Mouse (Mus musculus) megakaryocyte progenitor cell, adult 5-6 weeks (primary cell): Measurements from ENCODE around the gene Ssxb6. TPM values are rescaled to one million over a fixed set of nuclear protein-coding genes. Genes with fewer than 3 reads are reported as not detected.
"Not testable (repeated sequence)": the region's sequence is repeated elsewhere in the genome, so short reads cannot be mapped to it uniquely, and the experiment has no call there.

Experiments
- ATAC-seq: replicated peaks from 2 replicates; pipeline ENCODE4 v1.8.0; 2016; ENCODE audit warnings: mild to moderate bottlenecking, moderate TSS enrichment, inconsistent platforms; ENCODE audit not compliant: poor library complexity
- total RNA-seq, 2 experiments: library from RNA; stranded (forward) in 1 of 2; stranded (reverse) in 1 of 2; fragments of 157-497, 149-512 nt in 1 of 2; fragments of 200-1000 nt in 1 of 2; gene quantifications; 2 replicates each; pipeline versions ENCODE4 v1.2.3 to v1.2.4; 2015 to 2017

Gene Ssxb6
- not detected in 2 replicates for total RNA-seq (2015)
- not detected in 2 replicates for total RNA-seq (2017)

- not testable (repeated sequence) for ATAC-seq
Observed at GRCm38 (mm10) chrX:8548155-8548554, at the start of gene Ssxb6. Gene Ssxb6, minus strand, starts transcription at chrX:8548255.

- ATAC-seq = not testable (repeated sequence)
Observed at GRCm38 (mm10) chrX:8591716-8592115, 43.7 kb upstream of the Ssxb6 start, which contains the start of gene Ssxb3. Gene Ssxb3, minus strand, starts transcription at chrX:8591816.

GRCm38 (mm10) chrX:8524854-8525253 lies 23.2 kb downstream of the Ssxb6 start, which contains the start of gene Gm14459:
Gene Gm14459, minus strand, starts transcription at chrX:8524954.
- ATAC-seq = no peak

Other genes with a start within 250 kb of the Ssxb6 start
- gene Ssxb10, start 220.8 kb downstream of the Ssxb6 start, total RNA-seq (2015) = 0.59 TPM in 1 of 2 replicates, not detected in the other
- not detected in 2 replicates for gene Ssxb10, start 220.8 kb downstream of the Ssxb6 start, total RNA-seq (2017)
- not detected in 2 replicates for gene Ssxb9, start 181.3 kb downstream of the Ssxb6 start, total RNA-seq (2015)
- not detected in 2 replicates for gene Ssxb9, start 181.3 kb downstream of the Ssxb6 start, total RNA-seq (2017)
- gene Ssxb1, start 134.9 kb downstream of the Ssxb6 start, total RNA-seq (2015) = not detected in 2 replicates
- gene Ssxb1, start 134.9 kb downstream of the Ssxb6 start, total RNA-seq (2017) = not detected in 2 replicates
- gene Ssxb2, start 86.5 kb downstream of the Ssxb6 start, total RNA-seq (2015) = not detected in 2 replicates
- not detected in 2 replicates for gene Ssxb2, start 86.5 kb downstream of the Ssxb6 start, total RNA-seq (2017)
- gene Gm14459, start 23.3 kb downstream of the Ssxb6 start, total RNA-seq (2015) = not detected in 2 replicates
- gene Gm14459, start 23.3 kb downstream of the Ssxb6 start, total RNA-seq (2017) = not detected in 2 replicates
- not detected in 2 replicates for gene Ssxb3, start 43.6 kb upstream of the Ssxb6 start, total RNA-seq (2015)
- gene Ssxb3, start 43.6 kb upstream of the Ssxb6 start, total RNA-seq (2017) = not detected in 2 replicates
- gene Ssxb8, start 142.6 kb upstream of the Ssxb6 start, total RNA-seq (2015) = not detected in 2 replicates
- not detected in 2 replicates for gene Ssxb8, start 142.6 kb upstream of the Ssxb6 start, total RNA-seq (2017)
- not detected in 2 replicates for gene Ssx9, start 200.2 kb upstream of the Ssxb6 start, total RNA-seq (2015)
- gene Ssx9, start 200.2 kb upstream of the Ssxb6 start, total RNA-seq (2017) = not detected in 2 replicates